ENCODE assay signal across 31 mouse cellular contexts in the genomic region with DNA sequence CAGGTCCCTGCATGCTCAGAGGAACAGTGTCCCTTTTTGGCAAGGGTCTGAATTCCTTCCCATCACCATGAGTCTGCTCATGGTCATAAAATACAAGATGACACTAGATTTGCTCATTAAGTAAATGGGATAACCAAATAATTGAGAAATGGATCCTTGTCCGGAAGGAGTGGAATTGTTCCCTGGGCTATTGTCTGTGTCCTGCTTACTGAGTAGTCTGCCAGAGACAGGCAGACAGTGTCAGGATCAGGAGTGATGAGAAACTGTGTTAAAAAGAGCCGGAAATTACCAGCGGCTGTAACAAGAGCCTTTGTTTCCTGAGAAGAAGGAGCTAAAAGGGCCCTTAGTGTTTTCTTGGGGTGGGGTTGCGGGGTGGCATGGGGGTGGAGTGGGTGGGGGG. TPM values are rescaled to one million over a fixed set of nuclear protein-coding genes. Genes with fewer than 3 reads are reported as not detected.
DNase-seq lines count a peak whose midpoint lies in the region; ATAC-seq and TF ChIP-seq lines count a peak whose summit lies in the region.
"Had no signal": no experiment of that assay in that cellular context is flagged by ENCODE, and none has a peak within 500 bp of the region (broad histone marks: within the 10 kb centered on the region; RNA-seq: fewer than 3 reads in every experiment).

No protein-coding gene starts in this region.

- H3K4me1 ChIP-seq in hindbrain, postnatal 0 days (ENCODE audit: insufficient read depth, low read length) = no peaks in the 10 kb centered on the region
- no peaks in the 10 kb centered on the region for H3K4me1 ChIP-seq in hindbrain, embryonic 11.5 days (replicated peaks; ENCODE audit: control insufficient read depth, insufficient read depth, low read length)
- H3K4me1 ChIP-seq: embryonic facial prominence, embryonic 13.5 days; heart, embryonic 12.5 days; heart, embryonic 15.5 days had no signal

- H3K27me3 ChIP-seq in hindbrain, postnatal 0 days (ENCODE audit: insufficient read depth, low read length) = no peaks in the 10 kb centered on the region
- H3K27me3 ChIP-seq in hindbrain, embryonic 11.5 days (ENCODE audit: control insufficient read depth, insufficient read depth, low read length) = no peaks in the 10 kb centered on the region
- H3K27me3 ChIP-seq: embryonic facial prominence, embryonic 13.5 days; heart, embryonic 12.5 days; heart, embryonic 15.5 days; hindbrain, embryonic 12.5 days; Patski had no signal

- H3K9ac ChIP-seq in hindbrain, postnatal 0 days (replicated peaks; ENCODE audit: low read length) = no peak overlapping the region
- no peak overlapping the region for H3K9ac ChIP-seq in hindbrain, embryonic 11.5 days (ENCODE audit: low read depth, low read length)
- H3K9ac ChIP-seq: embryonic facial prominence, embryonic 13.5 days; forebrain, postnatal 0 days; heart, embryonic 12.5 days; heart, embryonic 15.5 days; hindbrain, embryonic 12.5 days had no signal

- no peak for TF ChIP-seq CTCF in hindbrain, postnatal 0 days (IDR thresholded peaks at IDR 0.05; ENCODE audit: low read depth)

- DNase-seq in hindbrain, postnatal 0 days (ENCODE audit: low spot score) = peak; percentile 4
- DNase-seq in hindbrain, embryonic 11.5 days (ENCODE audit: low spot score) = no peak
- DNase-seq in 416B (ENCODE audit: low read depth) = peak; percentile 32
- peak; percentile 48 for DNase-seq in Muller cell, postnatal 12 days (ENCODE audit: inconsistent ontology term)
- no peak for DNase-seq in frontal cortex, postnatal 14 days (ENCODE audit: low spot score in 2 of 2)
- no peak for DNase-seq in c-Kit-positive CD71-positive TER-119-positive erythroid progenitor cells, embryonic 14.5 days (ENCODE audit: low spot score)
- DNase-seq: adrenal gland, adult 2 months; adrenal gland, postnatal 14 days; cerebellum, adult 11-12 months; cerebellum, adult 8-10 months; cerebellum, postnatal 10 days; cerebellum, postnatal 36 days; embryo, embryonic 11 days; forebrain, postnatal 0 days; gastrocnemius, postnatal 25 days; heart, adult 18-20 months; heart, postnatal 10 days; heart, postnatal 36 days had no signal

- H3K27ac ChIP-seq in hindbrain, postnatal 0 days = no peak overlapping the region
- no peak overlapping the region for H3K27ac ChIP-seq in hindbrain, embryonic 11.5 days (ENCODE audit: low read depth, low read length)
- H3K27ac ChIP-seq: embryonic facial prominence, embryonic 10.5 days; embryonic facial prominence, embryonic 13.5 days; heart, embryonic 15.5 days; hindbrain, embryonic 12.5 days had no signal

- peaks cover 4% of the 10 kb centered on the region; the same call in 1 of the 2 replicates for H3K9me3 ChIP-seq in hindbrain, postnatal 0 days (ENCODE audit: low read length)
- no peaks in the 10 kb centered on the region for H3K9me3 ChIP-seq in hindbrain, embryonic 11.5 days (ENCODE audit: control insufficient read depth, low read length)
- H3K9me3 ChIP-seq: embryonic facial prominence, embryonic 13.5 days; heart, embryonic 15.5 days had no signal

- no peaks in the 10 kb centered on the region for H3K36me3 ChIP-seq in hindbrain, postnatal 0 days (ENCODE audit: insufficient read depth, low read length)
- no peaks in the 10 kb centered on the region for H3K36me3 ChIP-seq in hindbrain, embryonic 11.5 days (ENCODE audit: control insufficient read depth, insufficient read depth, low read length)
- H3K36me3 ChIP-seq: embryonic facial prominence, embryonic 10.5 days; embryonic facial prominence, embryonic 13.5 days; heart, embryonic 12.5 days; heart, embryonic 15.5 days; hindbrain, embryonic 12.5 days had no signal

- H3K4me3 ChIP-seq in hindbrain, postnatal 0 days (ENCODE audit: low read length) = no peak overlapping the region
- H3K4me3 ChIP-seq in hindbrain, embryonic 11.5 days (ENCODE audit: low read depth, low read length) = no peak overlapping the region
- H3K4me3 ChIP-seq: embryonic facial prominence, embryonic 10.5 days; embryonic facial prominence, embryonic 13.5 days; erythroblast, embryonic 14.5 days; heart, embryonic 12.5 days; heart, embryonic 15.5 days; hindbrain, embryonic 12.5 days had no signal

- no peak for ATAC-seq in hindbrain, postnatal 0 days
- no peak for ATAC-seq in hindbrain, embryonic 11.5 days (ENCODE audit: low FRiP score)
- ATAC-seq: forebrain, embryonic 14.5 days; forebrain, postnatal 0 days; hindbrain, embryonic 16.5 days; inflammation-experienced regulatory T-cells, adult 6 months; intestine, embryonic 16.5 days; Patski had no signal

- H3K4me2 ChIP-seq in hindbrain, postnatal 0 days (ENCODE audit: low read depth, low read length) = no peak overlapping the region
- H3K4me2 ChIP-seq in hindbrain, embryonic 11.5 days (replicated peaks; ENCODE audit: low read depth, low read length) = no peak overlapping the region
- H3K4me2 ChIP-seq: embryonic facial prominence, embryonic 13.5 days; heart, embryonic 12.5 days; heart, embryonic 15.5 days; hindbrain, embryonic 12.5 days had no signal

- WGBS in hindbrain, postnatal 0 days = 27% methylated on average over 4 of the region's 4 CpGs
- WGBS in hindbrain, embryonic 11.5 days = 30% methylated on average over 4 of the region's 4 CpGs

RNA-seq across cellular contexts. Expression of a gene that starts 15.2 kb away (rescaled TPM):
- 5.2 and 7.8 TPM in 2 replicates for total RNA-seq in hindbrain, postnatal 0 days (2014; rRNA removed)
- polyA plus RNA-seq in hindbrain, postnatal 0 days (2015; fragmentation: Nextera tagmentation; extraction: Ambion mirVana) = 4.3 and 4.8 TPM in 2 replicates
- 3.4 and 3.8 TPM in 2 replicates for polyA plus RNA-seq in hindbrain, embryonic 11.5 days (2014; fragmentation: Nextera tagmentation; extraction: Ambion mirVana)

RNA-seq across cellular contexts. Expression of a gene that starts 52.7 kb away (rescaled TPM):
- 10.6 and 13.5 TPM in 2 replicates for total RNA-seq in hindbrain, postnatal 0 days (2014; rRNA removed)
- polyA plus RNA-seq in hindbrain, postnatal 0 days (2015; fragmentation: Nextera tagmentation; extraction: Ambion mirVana) = 7.0 and 7.9 TPM in 2 replicates
- 0.57 and 1.1 TPM in 2 replicates for polyA plus RNA-seq in hindbrain, embryonic 11.5 days (2014; fragmentation: Nextera tagmentation; extraction: Ambion mirVana)
- total RNA-seq: adrenal gland, adult 2 months; adrenal gland, postnatal 14 days; gastrocnemius, adult 8-10 months; gastrocnemius, postnatal 25 days; heart, adult 18-20 months; heart, postnatal 10 days; heart, postnatal 36 days had no signal
- polyA plus RNA-seq: erythroblast, embryonic 14.5 days; gonadal fat pad, adult 2 months; heart, embryonic 12.5 days; heart, embryonic 15.5 days; inflammation-experienced regulatory T-cells, adult 6 months; intestine, embryonic 16.5 days; Patski had no signal

Comparison
In these comparisons a context has a peak if more than half of its experiments do, and no peak if none do; other contexts are left out.
1. DNase-seq: peak in hindbrain, postnatal 0 days (single experiment), 416B (single experiment) and Muller cell, postnatal 12 days (single experiment); none in hindbrain, embryonic 11.5 days (single experiment), frontal cortex, postnatal 14 days (0 of 2) and c-Kit-positive CD71-positive TER-119-positive erythroid progenitor cells, embryonic 14.5 days (single experiment).